Mouse (Mus musculus): ENCODE measurements around the gene Cenpb.

- TF ChIP-seq ZNF384 (IDR thresholded peaks at IDR 0.05; ENCODE audit: low read depth, low read length) (no peak), ZC3H11A (IDR thresholded peaks at IDR 0.05; ENCODE audit: borderline replicate concordance, low read depth, low read length) (no peak)
These were observed 11.1 kb upstream of the Cenpb start for GRCm38 (mm10) chr2:131191005-131191390.

All from ES-E14 (cell line).